Mouse (Mus musculus) limb, embryonic 14.5 days (tissue): ENCODE data around the gene Dlx5. TPM values are rescaled to one million over a fixed set of nuclear protein-coding genes. Genes with fewer than 3 reads are reported as not detected.

Source experiments
- ATAC-seq: fragments of 200-750 bp; cut with Nextera tagmentation; 2 replicates; pipeline ENCODE4 v1.8.0; 2017; ENCODE audit warnings: low read depth, moderate number of reproducible peaks, moderate TSS enrichment; ENCODE audit not compliant: low FRiP score
- DNase-seq: peaks from one replicate; pipeline ENCODE4 v3.0.0-alpha.2; 2015; ENCODE audit warnings: low spot score
- H3K27ac ChIP-seq: fragments of 300-500 bp; sonication (generic); replicated peaks from 2 replicates; pipeline ENCODE4 v1.5.1; 2014; ENCODE audit warnings: low read depth, mild to moderate bottlenecking, low read length, moderate library complexity, mixed read lengths
- H3K27me3 ChIP-seq: fragments of 300-500 bp; sonication (generic); 2 replicates; pipeline ENCODE4 v1.6.1; 2014; ENCODE audit warnings: low read length, mixed read lengths; ENCODE audit not compliant: control insufficient read depth, insufficient read depth
- H3K36me3 ChIP-seq: fragments of 300-500 bp; sonication (generic); 2 replicates; pipeline ENCODE4 v1.6.1; 2014; ENCODE audit warnings: mild to moderate bottlenecking, low read length, moderate library complexity, mixed read lengths; ENCODE audit not compliant: control insufficient read depth, insufficient read depth
- H3K4me1 ChIP-seq: fragments of 300-500 bp; sonication (generic); 2 replicates; pipeline ENCODE4 v1.6.1; 2014; ENCODE audit warnings: antibody characterized with exemption, low read length, mixed read lengths; ENCODE audit not compliant: control insufficient read depth, insufficient read depth
- H3K4me2 ChIP-seq: fragments of 300-500 bp; sonication (generic); replicated peaks from 2 replicates; pipeline ENCODE4 v1.6.1; 2014; ENCODE audit warnings: low read depth, mild to moderate bottlenecking, low read length, moderate library complexity; ENCODE audit not compliant: severe bottlenecking
- H3K4me3 ChIP-seq: fragments of 300-500 bp; sonication (generic); replicated peaks from 2 replicates; pipeline ENCODE4 v1.5.1; 2014; ENCODE audit warnings: low read length
- H3K9ac ChIP-seq: fragments of 300-500 bp; sonication (generic); 2 replicates; pipeline ENCODE4 v1.6.1; 2014; ENCODE audit warnings: mild to moderate bottlenecking, low read depth, low read length, moderate library complexity; ENCODE audit not compliant: severe bottlenecking
- H3K9me3 ChIP-seq: fragments of 300-500 bp; sonication (generic); 2 replicates; pipeline ENCODE4 v1.6.1; 2016; ENCODE audit warnings: low read length; ENCODE audit not compliant: control insufficient read depth
- POLR2A ChIP-seq: fragments of 200-500 bp; IDR thresholded peaks from 2 replicates; pipeline ENCODE4 v1.8.0; 2012; ENCODE audit warnings: inconsistent platforms, mild to moderate bottlenecking, moderate library complexity, borderline replicate concordance; ENCODE audit not compliant: insufficient read depth, insufficient read length; ENCODE audit errors: extremely low read depth
- WGBS: fragments of 180-500 bp; shearing (Covaris S2); extraction: QIAGEN DNeasy Blood & Tissue Kit; methylation state at CpG from one replicate; pipeline ENCODE4 v1.1.7; 2014; 5-methylcytosine and 5-hydroxymethylcytosine counted together
- polyA plus RNA-seq, 2 experiments: library from polyadenylated mRNA; depleted of rRNA in 1 of 2; stranded (reverse) in 1 of 2; unstranded in 1 of 2; fragments of >200 nt; fragmentation: Nextera tagmentation in 1 of 2; extraction: Ambion mirVana in 1 of 2; gene quantifications; 2 replicates each; pipeline versions ENCODE4 v1.2.1 to v1.2.3; 2012 to 2014

Gene Dlx5
- polyA plus RNA-seq, 2 experiments, result 18.8 to 35.7 TPM

- Histone ChIP-seq H3K4me3 (no peak overlapping the region), H3K36me3 (peaks cover 8% of the 10 kb centered on the region; the same call in 1 of the 2 replicates), H3K4me2 (no peak overlapping the region), H3K9me3 (no peaks in the 10 kb centered on the region), H3K4me1 (peaks cover 20% of the 10 kb centered on the region; the same call in 1 of the 2 replicates), H3K9ac (no peak overlapping the region), H3K27ac (no peak overlapping the region), H3K27me3 (peaks cover 91% of the 10 kb centered on the region)
- WGBS, result 36% methylated on average over 7 of the region's 7 CpGs
- no peak for TF ChIP-seq POLR2A
- DNase-seq, result no peak
- no peak for ATAC-seq
These were observed 5.2 kb downstream of the Dlx5 start for GRCm38 (mm10) chr6:6876731-6877130.

- Histone ChIP-seq H3K4me3 (no peak overlapping the region), H3K36me3 (peaks cover 8% of the 10 kb centered on the region; the same call in 1 of the 2 replicates), H3K4me2 (no peak overlapping the region), H3K9ac (no peak overlapping the region), H3K27ac (no peak overlapping the region), H3K4me1 (peaks cover 18% of the 10 kb centered on the region; the same call in 1 of the 2 replicates), H3K9me3 (no peaks in the 10 kb centered on the region), H3K27me3 (peaks cover 96% of the 10 kb centered on the region)
- no peak for DNase-seq
- WGBS, result 35% methylated on average over 2 of the region's 2 CpGs
- no peak for ATAC-seq
- no peak for TF ChIP-seq POLR2A
These were observed 5.7 kb downstream of the Dlx5 start for GRCm38 (mm10) chr6:6876231-6876630.

GRCm38 (mm10) chr6:6875676-6876075, 6.2 kb downstream of the Dlx5 start:
- Histone ChIP-seq H3K36me3 (peaks cover 8% of the 10 kb centered on the region; the same call in 1 of the 2 replicates), H3K27ac (no peak overlapping the region), H3K27me3 (peaks cover 99% of the 10 kb centered on the region), H3K9ac (no peak overlapping the region), H3K4me3 (no peak overlapping the region), H3K9me3 (no peaks in the 10 kb centered on the region), H3K4me2 (no peak overlapping the region), H3K4me1 (peaks cover 18% of the 10 kb centered on the region; the same call in 1 of the 2 replicates)
- 21% methylated on average over 9 of the region's 9 CpGs for WGBS
- TF ChIP-seq POLR2A, result no peak
- DNase-seq, result no peak
- ATAC-seq, result no peak

GRCm38 (mm10) chr6:6875136-6875535, 6.7 kb downstream of the Dlx5 start:
- Histone ChIP-seq H3K27ac (no peak overlapping the region), H3K4me1 (peaks cover 18% of the 10 kb centered on the region; the same call in 1 of the 2 replicates), H3K9ac (no peak overlapping the region), H3K9me3 (no peaks in the 10 kb centered on the region), H3K4me2 (0 out of 2 replicates have a peak overlapping the region, but pooled peaks have one; percentile 13), H3K27me3 (peaks cover 99% of the 10 kb centered on the region), H3K36me3 (peaks cover 8% of the 10 kb centered on the region; the same call in 1 of the 2 replicates), H3K4me3 (peak overlapping the region; percentile 9; the same call in 1 of the 2 replicates)
- TF ChIP-seq POLR2A, result no peak
- ATAC-seq, result no peak
- no peak for DNase-seq
- 3% methylated on average over 11 of the region's 11 CpGs for WGBS

- DNase-seq (no peak), ATAC-seq (no peak)
- peaks cover 99% of the 10 kb centered on the region for H3K27me3 ChIP-seq
- H3K4me3 ChIP-seq, result peak overlapping the region; percentile 9
- no peak for TF ChIP-seq POLR2A
- no peak overlapping the region for H3K9ac ChIP-seq
- peaks cover 8% of the 10 kb centered on the region; the same call in 1 of the 2 replicates for H3K36me3 ChIP-seq
- H3K27ac ChIP-seq, result no peak overlapping the region
- H3K4me1 ChIP-seq, result peaks cover 14% of the 10 kb centered on the region; the same call in 1 of the 2 replicates
- WGBS, result 2% methylated on average over 18 of the region's 25 CpGs
- no peaks in the 10 kb centered on the region for H3K9me3 ChIP-seq
- H3K4me2 ChIP-seq, result peak overlapping the region; percentile 33; the same call in 1 of the 2 replicates
These were observed 7.7 kb downstream of the Dlx5 start for GRCm38 (mm10) chr6:6874073-6874771.
